Mouse (Mus musculus): ENCODE data around the gene C530008M17Rik.

The C530008M17Rik gene

GRCm38 (mm10) chr5:76772831-76773230, 116.5 kb downstream of the C530008M17Rik start:
- in situ Hi-C loops (cut with MseI, MboI): no loop called here

GRCm38 (mm10) chr5:76773492-76774158, 117.3 kb downstream of the C530008M17Rik start:
- in situ Hi-C loops (cut with MseI, MboI): no loop called here

GRCm38 (mm10) chr5:76779094-76779615, 122.8 kb downstream of the C530008M17Rik start:
- in situ Hi-C loops (cut with MseI, MboI): no loop called here

GRCm38 (mm10) chr5:76781943-76782342, 125.6 kb downstream of the C530008M17Rik start:
- in situ Hi-C loops (cut with MseI, MboI): no loop called here

GRCm38 (mm10) chr5:76782414-76783103, 126.2 kb downstream of the C530008M17Rik start:
- in situ Hi-C loops (cut with MseI, MboI): no loop called here

- in situ Hi-C loops (cut with MseI, MboI): no loop called here
These were observed 126.8 kb downstream of the C530008M17Rik start for GRCm38 (mm10) chr5:76783104-76783441.

GRCm38 (mm10) chr5:76784151-76784723, 127.9 kb downstream of the C530008M17Rik start:
- in situ Hi-C loops (cut with MseI, MboI): no loop called here

- in situ Hi-C loops (cut with MseI, MboI): no loop called here
These were observed 128.7 kb downstream of the C530008M17Rik start for GRCm38 (mm10) chr5:76785013-76785412.

GRCm38 (mm10) chr5:76789881-76790280, 133.6 kb downstream of the C530008M17Rik start:
- in situ Hi-C loops (cut with MseI, MboI): no loop called here

GRCm38 (mm10) chr5:76791280-76791679, 135.0 kb downstream of the C530008M17Rik start:
- in situ Hi-C loops (cut with MseI, MboI): no loop called here

- in situ Hi-C loops (cut with MseI, MboI): no loop called here
These were observed 136.4 kb downstream of the C530008M17Rik start for GRCm38 (mm10) chr5:76792720-76793119.

- in situ Hi-C loops (cut with MseI, MboI): no loop called here
These were observed 141.7 kb downstream of the C530008M17Rik start for GRCm38 (mm10) chr5:76798043-76798442.

GRCm38 (mm10) chr5:76799471-76799870, 143.2 kb downstream of the C530008M17Rik start:
- in situ Hi-C loops (cut with MseI, MboI): no loop called here

- in situ Hi-C loops (cut with MseI, MboI): no loop called here
These were observed 152.7 kb downstream of the C530008M17Rik start for GRCm38 (mm10) chr5:76809031-76809430.

GRCm38 (mm10) chr5:76815035-76815434, 158.7 kb downstream of the C530008M17Rik start:
- in situ Hi-C loops (cut with MseI, MboI): no loop called here

- in situ Hi-C loops (cut with MseI, MboI): no loop called here
These were observed 159.6 kb downstream of the C530008M17Rik start for GRCm38 (mm10) chr5:76815786-76816455.

GRCm38 (mm10) chr5:76816748-76817147, 160.4 kb downstream of the C530008M17Rik start:
- in situ Hi-C loops (cut with MseI, MboI): no loop called here

GRCm38 (mm10) chr5:76817678-76818077, 161.4 kb downstream of the C530008M17Rik start:
- in situ Hi-C loops (cut with MseI, MboI): no loop called here

- in situ Hi-C loops (cut with MseI, MboI): no loop called here
These were observed 162.5 kb downstream of the C530008M17Rik start for GRCm38 (mm10) chr5:76818807-76819206.

GRCm38 (mm10) chr5:76822097-76822496, 165.8 kb downstream of the C530008M17Rik start:
- in situ Hi-C loops (cut with MseI, MboI): no loop called here

- in situ Hi-C loops (cut with MseI, MboI): no loop called here
These were observed 172.4 kb downstream of the C530008M17Rik start for GRCm38 (mm10) chr5:76828527-76829240.
